Comparison of ENCODE assay signal across 8 mouse cellular contexts in genomic region chr14:34818387-34818980, GRCm38 (mm10). TPM values are rescaled to one million over a fixed set of nuclear protein-coding genes. Genes with fewer than 3 reads are reported as not detected.
DNase-seq lines count a peak whose midpoint lies in the region; ATAC-seq lines count a peak whose summit lies in the region.
"Had no signal": no experiment of that assay in that cellular context is flagged by ENCODE, and none has a peak within 500 bp of the region (broad histone marks: within the 10 kb centered on the region; RNA-seq: fewer than 3 reads in every experiment).

No protein-coding gene starts in this region.

- H3K4me2 ChIP-seq in hindbrain, embryonic 14.5 days (replicated peaks) = peak overlapping the region; percentile 64
- peak overlapping the region; percentile 79 for H3K4me2 ChIP-seq in neural tube, embryonic 14.5 days (ENCODE audit: low read depth, low read length)

- H3K4me1 ChIP-seq in forebrain, embryonic 10.5 days = peaks cover 39% of the 10 kb centered on the region
- H3K4me1 ChIP-seq in hindbrain, embryonic 14.5 days (replicated peaks; ENCODE audit: control insufficient read depth, insufficient read depth, low read length) = peaks cover 15% of the 10 kb centered on the region
- peaks cover 16% of the 10 kb centered on the region for H3K4me1 ChIP-seq in neural tube, embryonic 14.5 days (ENCODE audit: control insufficient read depth, insufficient read depth, low read length)

- no peaks in the 10 kb centered on the region for H3K9me3 ChIP-seq in forebrain, embryonic 10.5 days
- H3K9me3 ChIP-seq in hindbrain, embryonic 14.5 days (ENCODE audit: control insufficient read depth, low read length) = no peaks in the 10 kb centered on the region
- H3K9me3 ChIP-seq in neural tube, embryonic 14.5 days (ENCODE audit: control insufficient read depth, low read length) = no peaks in the 10 kb centered on the region

- no peaks in the 10 kb centered on the region for H3K36me3 ChIP-seq in forebrain, embryonic 10.5 days (replicated peaks)
- H3K36me3 ChIP-seq in hindbrain, embryonic 14.5 days (replicated peaks; ENCODE audit: control insufficient read depth, insufficient read depth) = no peaks in the 10 kb centered on the region
- no peaks in the 10 kb centered on the region for H3K36me3 ChIP-seq in neural tube, embryonic 14.5 days (ENCODE audit: control insufficient read depth, insufficient read depth, low read length)

- peak overlapping the region; percentile 89; the same call in 1 of the 2 replicates for H3K9ac ChIP-seq in hindbrain, embryonic 14.5 days
- H3K9ac ChIP-seq in neural tube, embryonic 14.5 days (replicated peaks; ENCODE audit: low read depth, low read length) = peak overlapping the region; percentile 83

- ATAC-seq in hindbrain, embryonic 14.5 days (ENCODE audit: low FRiP score) = no peak
- no peak for ATAC-seq in neural tube, embryonic 14.5 days (ENCODE audit: low read depth)
- ATAC-seq in monocyte, adult 5-6 weeks (replicated peaks; ENCODE audit: insufficient number of reproducible peaks, low FRiP score, low TSS enrichment, poor library complexity, severe bottlenecking) = no peak

- peak overlapping the region; percentile 70; the same call in 1 of the 2 replicates for H3K4me3 ChIP-seq in forebrain, embryonic 10.5 days
- H3K4me3 ChIP-seq in hindbrain, embryonic 14.5 days (replicated peaks; ENCODE audit: low read length) = peak overlapping the region; percentile 85
- peak overlapping the region; percentile 78 for H3K4me3 ChIP-seq in neural tube, embryonic 14.5 days (ENCODE audit: low read depth, low read length)

- H3K27me3 ChIP-seq in forebrain, embryonic 10.5 days (ENCODE audit: poor library complexity, severe bottlenecking) = peaks cover 92% of the 10 kb centered on the region
- H3K27me3 ChIP-seq in hindbrain, embryonic 14.5 days (ENCODE audit: control insufficient read depth, insufficient read depth, low read length) = peaks cover 64% of the 10 kb centered on the region
- H3K27me3 ChIP-seq in neural tube, embryonic 14.5 days (ENCODE audit: control insufficient read depth, insufficient read depth, low read length) = peaks cover 26% of the 10 kb centered on the region

- intact Hi-C loops in left cerebral cortex, postnatal 10 days (cut with DNase I) = loop anchor here (10.0 kb wide), 1 partner anchor 1766 kb away; no protein-coding TSS in a partner anchor
- intact Hi-C loops in left cerebral cortex, postnatal 4 days (cut with DNase I) = no loop called here

- DNase-seq in left cerebral cortex, postnatal 10 days (ENCODE audit: extremely low spot score in 1 of 2, low spot score in 2 of 2) = peak; percentile 12 to 22
- DNase-seq in left cerebral cortex, postnatal 4 days = no peak
- no peak for DNase-seq in forebrain, embryonic 10.5 days (ENCODE audit: extremely low spot score, low spot score)
- DNase-seq in hindbrain, embryonic 14.5 days (ENCODE audit: low spot score) = no peak
- DNase-seq in embryo, embryonic 11 days = no peak
- DNase-seq: heart, adult 11 months had no signal

- WGBS in forebrain, embryonic 10.5 days = 7% methylated on average over 9 of the region's 9 CpGs
- WGBS in hindbrain, embryonic 14.5 days = 7% methylated on average over 9 of the region's 9 CpGs
- 5% methylated on average over 9 of the region's 9 CpGs for WGBS in neural tube, embryonic 14.5 days

- no peak overlapping the region for H3K27ac ChIP-seq in forebrain, embryonic 10.5 days
- no peak overlapping the region for H3K27ac ChIP-seq in hindbrain, embryonic 14.5 days
- H3K27ac ChIP-seq in neural tube, embryonic 14.5 days (ENCODE audit: low read depth, low read length) = no peak overlapping the region

RNA-seq across cellular contexts. Expression of gene Grid1, which starts 1.4 kb away (rescaled TPM):
- 10 to 100 TPM; 48.2 to 49.7 TPM for total RNA-seq in left cerebral cortex, postnatal 10 days (2021)
- 10 to 100 TPM; 42.9 to 51.1 TPM for total RNA-seq in left cerebral cortex, postnatal 4 days (2021)
- polyA plus RNA-seq in forebrain, embryonic 10.5 days (2016; fragmentation: Nextera tagmentation; extraction: Ambion mirVana) = 0.06 and 0.24 TPM in 2 replicates
- polyA plus RNA-seq in hindbrain, embryonic 14.5 days (2014; fragmentation: Nextera tagmentation; extraction: Ambion mirVana) = 7.0 and 7.7 TPM in 2 replicates
- polyA plus RNA-seq in neural tube, embryonic 14.5 days (2014; fragmentation: Nextera tagmentation; extraction: Ambion mirVana) = 6.8 and 7.9 TPM in 2 replicates
- total RNA-seq in monocyte, adult 5-6 weeks (2017) = not detected in 3 replicates

Comparison
In these comparisons a context has a peak if more than half of its experiments do, and no peak if none do; other contexts are left out.
1. DNase-seq: peak in left cerebral cortex, postnatal 10 days (2 of 2); none in left cerebral cortex, postnatal 4 days (single experiment), forebrain, embryonic 10.5 days (single experiment), hindbrain, embryonic 14.5 days (single experiment) and embryo, embryonic 11 days (single experiment).
2. RNA of gene Grid1, which starts 1.4 kb away (total RNA-seq): 42.9 to 51.1 TPM in left cerebral cortex, postnatal 4 days and 48.2 to 49.7 TPM in left cerebral cortex, postnatal 10 days; not detected in monocyte, adult 5-6 weeks; every median in the first group is over 10 times any median in the second.
3. Peak in every context shown above with its lines, with median percentiles within 50 percentile points of each other: H3K4me3 ChIP-seq.